Mouse (Mus musculus) cerebellum, adult 8-10 months (tissue): ENCODE data around the gene Magt1.
A peak's percentile ranks its signal among the peaks of the same experiment; 100 is the strongest.
"Not testable (repeated sequence)": the region's sequence is repeated elsewhere in the genome, so short reads cannot be mapped to it uniquely, and the experiment has no call there.

Experiments used
- DNase-seq: peaks from one replicate; pipeline ENCODE4 v3.0.0; 2022

Magt1 gene

DNA sequence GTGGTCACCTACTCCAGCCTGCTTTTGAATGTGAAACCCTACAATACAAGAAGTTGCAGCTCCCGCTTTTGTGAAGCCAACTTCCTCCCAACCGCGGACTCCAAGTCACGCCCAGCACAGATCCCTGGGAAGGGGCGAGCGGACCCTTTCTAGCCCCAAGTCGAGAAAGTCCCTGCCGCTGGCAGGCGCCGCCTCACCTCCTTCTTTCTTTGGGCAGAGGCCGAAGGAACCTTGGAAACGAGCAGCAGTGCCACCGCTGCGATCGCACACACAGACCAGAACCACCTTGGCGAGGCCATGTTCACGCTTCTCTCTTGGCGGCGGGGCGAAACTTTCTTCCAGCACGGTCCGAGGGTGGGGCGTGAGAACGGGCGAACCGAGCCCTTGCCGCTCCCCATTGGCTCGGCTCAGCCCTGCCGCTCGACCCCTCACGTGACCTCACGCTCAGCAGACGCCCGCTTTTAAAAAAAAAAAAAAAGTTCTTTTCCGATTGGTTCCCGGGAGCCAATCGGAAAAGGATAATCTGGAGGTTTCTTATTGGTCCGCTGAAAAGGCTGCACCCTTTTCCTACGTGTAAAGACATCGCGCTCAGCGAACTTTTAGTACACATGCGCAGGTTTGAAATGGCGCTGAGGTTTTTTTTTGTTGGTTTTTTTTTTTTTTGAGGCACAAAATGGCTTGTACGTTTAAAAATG lies at the start of gene Magt1:
TSS of gene Magt1 (minus strand) at position 442 of the 695 bp plus-strand sequence.
- peak; percentile 70 for DNase-seq

DNA sequence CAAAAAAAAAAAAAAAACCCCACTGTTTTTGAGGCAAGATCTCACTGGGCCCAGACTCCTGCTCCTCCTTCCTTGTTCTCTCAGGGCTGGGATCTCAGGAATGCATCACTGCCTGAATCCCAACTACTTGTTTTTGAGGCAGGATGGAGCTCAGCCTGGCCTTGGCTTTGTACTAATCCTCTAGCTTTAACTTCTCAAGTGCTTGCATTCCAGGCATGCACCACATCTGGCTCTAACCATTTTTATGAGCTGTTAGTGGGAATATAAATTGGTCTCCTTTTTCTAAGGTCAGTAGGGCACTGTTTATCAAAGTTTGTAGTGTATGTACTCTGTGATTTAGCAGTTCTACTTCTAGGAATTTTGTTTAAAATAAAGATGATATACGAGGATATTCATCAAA lies 36.5 kb upstream of the Magt1 start:
- no peak for DNase-seq

DNA sequence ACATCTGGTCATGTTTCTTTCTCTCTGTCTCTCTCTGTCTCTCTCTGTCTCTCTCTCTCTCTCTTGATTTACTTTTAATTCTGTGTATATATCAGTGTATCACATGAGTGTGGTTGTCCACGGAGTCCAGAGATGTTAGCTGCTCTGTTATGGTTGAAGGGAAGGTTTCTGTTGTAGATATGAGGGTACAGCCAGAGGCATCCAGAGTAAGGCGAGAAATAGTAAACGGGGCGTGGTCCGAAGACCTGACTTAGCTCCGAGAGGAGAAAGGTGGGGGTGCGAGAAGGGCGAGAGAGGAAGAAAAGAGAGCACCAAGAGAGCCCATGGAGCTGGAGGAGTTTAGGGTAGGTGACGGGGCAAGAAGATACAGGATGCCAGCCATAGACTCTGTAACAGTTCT lies 34.2 kb upstream of the Magt1 start:
- no peak for DNase-seq

DNA sequence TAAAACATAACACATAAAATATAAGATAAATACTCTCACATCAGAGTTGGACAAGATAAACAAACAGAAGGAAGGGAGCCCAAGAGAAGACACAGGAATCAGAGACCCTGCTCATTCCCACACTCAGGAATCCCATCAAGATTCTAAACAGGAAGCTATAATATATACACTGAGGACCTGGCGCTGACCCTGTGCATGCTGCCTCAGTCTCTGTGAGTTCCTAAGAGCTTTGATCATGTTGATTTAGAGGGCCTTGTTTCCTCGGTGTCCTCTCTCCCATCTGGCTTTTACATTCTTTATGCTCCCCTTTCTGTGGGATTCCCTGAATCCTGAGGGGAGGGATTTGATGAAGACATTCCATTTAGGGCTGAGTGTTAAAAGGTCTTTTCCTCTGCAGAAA lies 33.7 kb upstream of the Magt1 start:
- DNase-seq = no peak

- no peak for DNase-seq
Measured at GRCm38 (mm10) chrX:106043863-106044617, 32.3 kb upstream of the Magt1 start.

GRCm38 (mm10) chrX:106037185-106037752 lies 25.6 kb upstream of the Magt1 start:
- DNase-seq = no peak

DNA sequence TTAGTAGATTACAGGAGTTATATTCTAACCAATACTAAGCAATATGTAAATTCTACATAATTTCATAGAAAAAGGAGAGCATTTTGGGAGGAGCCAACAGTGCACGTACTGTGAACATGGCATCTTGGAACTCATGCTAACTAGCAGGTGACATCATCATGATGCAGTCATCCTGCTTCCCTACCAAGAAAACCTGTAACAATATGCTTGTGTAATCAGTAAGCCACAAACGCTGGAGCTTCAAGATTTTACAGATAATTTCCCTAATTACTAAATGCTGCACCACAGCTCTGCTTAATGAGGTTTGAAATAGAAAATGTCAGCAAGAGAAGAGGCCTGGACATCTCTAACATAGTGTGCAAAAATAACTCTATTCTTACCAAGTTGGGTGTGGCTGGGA lies 24.0 kb upstream of the Magt1 start:
- DNase-seq = no peak

GRCm38 (mm10) chrX:106031124-106031523 lies 19.4 kb upstream of the Magt1 start:
- DNase-seq = no peak

DNA sequence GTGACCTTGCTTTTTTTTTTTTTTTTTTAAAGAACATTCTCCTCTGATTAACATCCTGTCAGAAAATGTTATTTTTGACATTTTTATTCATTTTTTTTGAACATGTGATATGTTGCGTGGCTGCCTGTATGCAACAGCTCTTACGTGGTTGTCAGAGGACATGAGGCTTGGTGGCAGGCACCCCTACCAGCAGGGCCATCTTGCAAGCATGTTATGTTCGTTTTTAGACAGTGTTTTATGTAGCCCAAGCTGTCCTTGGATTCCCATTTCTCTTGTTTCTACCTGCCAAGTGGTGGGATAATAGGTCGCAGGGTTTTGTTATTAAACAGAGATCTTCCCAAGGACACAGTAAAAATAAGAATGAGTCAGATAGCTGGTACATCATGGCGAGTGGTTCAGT lies 18.5 kb upstream of the Magt1 start:
- DNase-seq = no peak

GRCm38 (mm10) chrX:106027343-106027674 lies 15.6 kb upstream of the Magt1 start:
- DNase-seq = no peak

DNA sequence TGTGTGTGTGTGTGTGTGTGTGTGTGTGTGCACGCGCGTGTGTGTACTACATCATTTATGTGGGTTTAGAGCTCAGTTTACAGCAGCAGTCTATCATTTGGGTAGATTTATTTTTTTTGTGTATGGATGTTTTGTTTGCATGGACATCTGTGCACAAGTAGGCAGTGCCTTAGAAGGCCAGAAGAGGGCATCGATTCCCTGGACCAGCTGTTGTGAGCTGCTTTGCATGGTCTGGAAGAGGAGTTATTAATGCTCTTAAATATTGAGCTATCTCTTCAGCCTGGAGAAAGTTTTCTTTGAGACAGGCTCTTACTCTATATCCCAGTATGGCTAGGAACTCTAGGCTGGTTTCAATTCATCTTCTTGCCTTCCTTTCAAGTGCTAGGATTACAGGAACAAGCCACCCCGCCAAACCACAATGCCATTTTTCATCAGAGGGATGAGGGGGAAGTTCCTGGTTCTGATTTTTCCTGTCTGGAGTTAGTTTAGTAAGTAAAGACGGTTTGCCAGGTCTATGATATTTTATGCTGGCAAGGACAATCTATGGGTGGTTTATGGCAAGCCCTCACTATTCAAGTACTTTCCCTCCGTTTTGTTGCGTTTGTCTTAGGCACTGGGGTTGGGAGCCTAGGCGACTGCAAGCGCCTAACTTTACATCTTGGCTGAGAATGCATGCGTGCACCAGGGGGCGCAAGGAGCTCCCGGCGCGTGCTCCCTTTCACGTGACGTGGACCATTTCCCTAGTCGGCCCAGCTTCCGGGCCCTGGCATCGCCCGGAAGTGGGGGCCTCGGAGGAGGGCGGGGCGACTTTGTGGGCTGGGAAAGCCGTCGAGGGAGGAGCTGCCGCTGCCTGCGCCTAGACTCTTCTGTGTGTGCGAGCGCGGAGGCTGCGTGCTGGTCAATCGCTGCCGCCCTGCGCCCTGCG lies 15.0 kb upstream of the Magt1 start, which contains the start of gene Atp7a:
TSS of gene Atp7a (plus strand) at position 859 of the 925 bp plus-strand sequence.
- DNase-seq = peak; percentile 71

DNA sequence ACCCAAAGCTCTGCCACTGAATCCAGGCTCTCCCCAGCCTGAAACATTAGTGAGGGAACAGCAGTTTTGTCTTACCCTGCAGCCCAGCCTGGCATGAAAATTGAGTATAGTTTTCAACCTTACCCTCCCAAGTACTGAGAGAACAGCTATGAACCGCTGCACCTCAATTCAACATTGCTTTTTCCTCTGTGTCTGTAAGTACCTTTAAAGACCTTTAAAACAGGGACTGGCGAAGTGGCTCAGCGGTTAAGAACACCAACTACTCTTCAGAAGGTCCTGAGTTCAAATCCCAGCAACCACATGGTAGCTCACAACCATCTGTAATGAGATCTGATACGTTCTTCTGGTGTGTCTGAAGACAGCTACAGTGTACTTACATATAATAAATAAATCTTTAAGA lies 5.8 kb upstream of the Magt1 start:
- no peak for DNase-seq

DNA sequence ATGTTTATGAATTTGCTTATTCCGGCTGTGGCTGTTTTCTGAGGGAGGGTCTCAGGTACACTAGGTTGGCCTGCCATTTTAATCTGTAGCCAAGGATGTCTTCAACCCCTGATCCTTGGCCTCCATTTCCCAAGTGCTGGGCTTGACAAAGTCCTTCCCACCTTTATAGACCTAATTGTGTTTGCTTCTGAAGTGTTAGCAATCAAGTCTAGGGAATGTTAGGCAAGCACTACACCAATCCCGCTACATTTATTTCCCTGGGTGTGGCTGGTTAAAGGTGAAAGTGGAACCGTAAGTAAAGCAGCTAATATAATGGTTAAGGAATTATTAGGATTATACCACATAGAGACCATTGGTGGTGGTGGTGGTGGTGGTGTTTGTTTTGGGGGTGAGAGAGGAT lies 5.4 kb upstream of the Magt1 start:
- DNase-seq = no peak

DNA sequence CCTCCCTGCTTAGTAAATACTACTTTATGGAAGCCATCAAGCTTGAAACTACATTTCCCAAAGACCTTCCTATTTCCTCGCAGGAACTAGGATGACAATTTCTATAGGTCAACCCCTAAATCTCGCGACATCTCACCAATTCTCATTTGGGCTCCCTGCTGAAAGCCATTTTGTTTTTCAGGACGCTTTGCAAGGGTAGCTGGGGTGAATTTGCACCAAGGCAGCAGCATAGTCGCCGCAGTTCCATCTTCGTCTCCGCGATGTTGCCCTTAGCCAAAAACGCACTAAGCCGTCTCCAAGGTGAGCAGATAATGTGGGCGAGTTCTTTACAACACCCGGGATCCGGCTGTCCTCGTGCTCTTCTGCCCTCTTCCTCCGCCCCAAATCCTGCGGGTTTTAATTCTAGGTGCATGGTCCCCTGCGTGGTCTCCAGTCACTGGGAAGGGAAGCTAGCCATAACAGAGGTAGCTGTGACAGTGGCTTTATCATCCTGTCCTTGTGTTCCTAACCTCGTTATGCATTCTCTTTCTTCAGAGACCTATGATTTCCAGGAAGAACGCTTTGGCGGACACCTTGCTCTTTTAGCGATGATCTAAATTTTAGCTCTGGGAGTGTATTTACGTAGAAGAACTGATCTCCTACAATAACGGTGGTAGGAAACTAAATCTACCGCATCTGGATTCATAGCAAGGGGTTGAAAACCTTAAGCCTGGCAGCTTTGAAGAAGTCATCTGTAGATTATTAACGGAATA lies 4.0 kb upstream of the Magt1 start, which contains the start of gene Cox7b:
TSS of gene Cox7b (plus strand) at position 130 of the 752 bp plus-strand sequence.
- DNase-seq = peak; percentile 79

GRCm38 (mm10) chrX:106014741-106015377 lies 3.2 kb upstream of the Magt1 start:
- not testable (repeated sequence) for DNase-seq

DNA sequence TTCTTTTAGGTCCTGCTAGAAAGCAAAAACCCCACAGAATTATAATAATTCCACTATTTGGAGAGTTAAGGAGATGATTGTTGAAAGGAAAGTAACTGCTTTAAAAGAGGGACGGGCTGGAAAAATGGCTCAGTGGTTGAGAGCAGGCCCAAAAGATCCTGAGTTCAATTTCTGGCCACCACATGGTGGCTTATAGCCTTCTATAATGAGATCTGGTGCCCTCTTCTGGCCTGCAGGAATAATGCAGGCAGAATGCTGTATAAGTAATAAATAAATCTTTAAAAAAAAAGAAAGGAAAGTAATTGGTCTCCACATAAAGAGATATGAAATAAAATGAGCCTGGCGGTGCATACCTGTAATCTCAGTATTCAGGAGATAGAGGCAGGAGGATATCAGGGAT lies 1.5 kb upstream of the Magt1 start:
- peak; percentile 46 for DNase-seq

- DNase-seq = no peak
Measured at GRCm38 (mm10) chrX:106012559-106012958, 853 bp upstream of the Magt1 start.

GRCm38 (mm10) chrX:106010762-106011161 lies 944 bp downstream of the Magt1 start:
- no peak for DNase-seq

GRCm38 (mm10) chrX:106001605-106002004 lies 10.1 kb downstream of the Magt1 start:
- DNase-seq = no peak

GRCm38 (mm10) chrX:105957091-105957490 lies 54.6 kb downstream of the Magt1 start:
- DNase-seq = not testable (repeated sequence)

DNA sequence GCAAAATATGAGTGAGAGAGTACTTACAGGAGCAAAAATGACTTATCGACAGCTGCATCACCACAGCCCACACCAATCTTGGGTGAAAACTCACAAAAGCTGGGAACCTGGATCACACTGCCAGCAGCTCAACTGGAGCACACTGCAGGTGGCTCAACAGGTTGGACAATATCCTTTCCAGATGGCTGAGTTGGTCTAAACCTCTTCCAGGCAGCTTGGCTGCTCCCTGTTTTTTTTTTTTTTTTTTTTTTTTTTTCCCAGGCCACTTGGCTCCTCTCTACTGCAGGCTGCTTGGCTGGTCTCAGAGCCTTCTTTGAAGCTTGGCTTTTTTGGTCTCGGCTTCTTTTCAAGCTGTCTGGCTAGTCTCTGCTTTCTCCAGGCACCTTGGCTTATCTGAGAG lies 57.7 kb downstream of the Magt1 start:
- DNase-seq = no peak

DNA sequence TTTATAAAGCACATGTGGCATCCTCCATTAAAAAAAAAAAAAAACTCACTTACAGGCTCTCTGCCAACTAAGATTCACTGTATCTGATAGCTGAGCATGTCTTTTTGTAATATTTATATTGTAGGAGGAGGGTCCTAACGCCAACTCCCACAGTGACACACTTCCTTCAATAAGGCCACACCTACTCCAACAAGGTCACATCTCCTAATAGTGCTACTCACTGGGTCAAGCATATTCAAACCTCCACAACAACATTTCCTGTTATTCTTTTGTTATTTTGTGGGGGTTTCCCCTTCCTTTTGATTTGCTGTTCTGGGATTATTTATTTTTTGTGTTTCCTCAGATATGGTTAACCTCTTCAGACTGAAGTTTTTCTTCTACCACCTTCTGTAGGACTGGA lies 65.3 kb downstream of the Magt1 start:
- no peak for DNase-seq
